Mouse (Mus musculus): ENCODE measurements around the gene Eef2k. TPM values are rescaled to one million over a fixed set of nuclear protein-coding genes. Genes with fewer than 3 reads are reported as not detected.

The Eef2k gene
- polyA plus RNA-seq, 1 experiment from 2014 or later: 34.3 TPM

GRCm38 (mm10) chr7:120869883-120870282 lies 27.3 kb downstream of the Eef2k start:
- 0 out of 2 replicates have a peak overlapping the region, but pooled peaks have one; percentile 9 for H3K27ac ChIP-seq (replicated peaks)

DNA sequence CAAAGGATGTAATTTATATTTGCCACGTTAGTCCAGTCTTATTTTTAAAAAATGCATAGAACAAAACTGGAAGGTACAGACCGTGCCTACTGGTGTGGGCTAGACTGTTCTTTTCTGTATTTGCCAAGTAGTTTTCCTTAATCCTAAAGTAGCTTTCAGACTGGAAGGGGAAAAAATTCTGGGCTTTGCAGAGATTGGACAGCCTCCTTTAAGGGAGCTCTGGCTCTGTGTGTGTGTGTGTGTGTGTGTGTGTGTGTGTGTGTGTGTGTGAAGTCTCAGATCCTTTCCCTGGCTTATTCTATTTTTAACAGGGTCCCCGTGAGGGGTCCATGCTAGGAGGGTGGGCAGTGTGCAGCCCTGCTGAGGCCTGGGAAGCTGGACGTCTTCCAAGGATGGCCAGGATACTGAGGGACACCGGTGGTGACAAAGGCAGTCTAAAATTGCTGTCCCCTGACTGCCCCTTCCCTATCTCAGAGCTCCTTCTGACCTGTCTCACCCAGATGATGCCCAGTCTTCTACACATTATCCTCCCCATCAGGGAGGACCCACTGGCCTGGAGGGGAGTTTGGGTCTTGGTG lies 27.9 kb downstream of the Eef2k start:
- H3K4me3 ChIP-seq: no peak overlapping the region
- 53% methylated on average over 5 of the region's 5 CpGs for WGBS

More at GRCm38 (mm10) chr7:120869883-120870282, 27.3 kb downstream of the Eef2k start:
- Histone ChIP-seq H3K4me2 (no peak overlapping the region), H3K4me3 (no peak overlapping the region), H3K4me1 (replicated peaks) (peaks cover 19% of the 10 kb centered on the region), H3K36me3 (no peaks in the 10 kb centered on the region), H3K9me3 (no peaks in the 10 kb centered on the region), H3K9ac (no peak overlapping the region), H3K27me3 (no peaks in the 10 kb centered on the region)
- 45% methylated on average over 5 of the region's 5 CpGs for WGBS
- no peak for ATAC-seq (ENCODE audit: low FRiP score, low read depth)

DNA sequence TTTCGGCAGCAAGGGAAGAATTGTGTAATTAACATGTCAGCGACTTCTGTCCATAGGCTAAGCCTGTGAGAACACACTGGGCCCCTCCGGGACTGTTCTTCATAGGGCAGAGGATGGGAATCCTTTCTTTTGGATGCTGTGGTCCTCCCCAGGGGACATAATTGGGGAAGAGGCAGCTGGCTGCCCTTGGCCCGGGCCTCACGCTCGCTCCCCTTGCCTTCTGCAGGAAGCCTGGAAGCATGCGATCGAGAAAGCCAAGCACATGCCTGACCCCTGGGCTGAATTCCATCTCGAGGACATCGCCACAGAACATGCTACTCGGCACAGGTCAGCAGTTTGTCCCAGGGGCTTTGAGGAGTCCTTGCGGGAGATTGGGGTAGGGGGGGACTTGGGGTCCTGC lies 30.5 kb downstream of the Eef2k start:
- Histone ChIP-seq H3K9me3 (no peaks in the 10 kb centered on the region), H3K9ac (no peak overlapping the region), H3K27ac (replicated peaks) (no peak overlapping the region), H3K4me3 (no peak overlapping the region), H3K36me3 (no peaks in the 10 kb centered on the region), H3K27me3 (no peaks in the 10 kb centered on the region), H3K4me2 (no peak overlapping the region), H3K4me1 (replicated peaks) (0 out of 2 replicates have a peak, but pooled peaks cover 3% of the 10 kb centered on the region)
- ATAC-seq (ENCODE audit: low FRiP score, low read depth): no peak
- WGBS: 71% methylated on average over 12 of the region's 12 CpGs

More for the DNA sequence above, 27.9 kb downstream of the Eef2k start:
- no peak for ATAC-seq (ENCODE audit: low FRiP score, low read depth)
- Histone ChIP-seq H3K9me3 (no peaks in the 10 kb centered on the region), H3K4me2 (no peak overlapping the region), H3K4me1 (replicated peaks) (peaks cover 12% of the 10 kb centered on the region), H3K27ac (replicated peaks) (no peak overlapping the region), H3K9ac (no peak overlapping the region), H3K27me3 (no peaks in the 10 kb centered on the region), H3K36me3 (no peaks in the 10 kb centered on the region)

GRCm38 (mm10) chr7:120874021-120874420 lies 31.4 kb downstream of the Eef2k start:
- ATAC-seq (ENCODE audit: low FRiP score, low read depth): no peak
- WGBS: 89% methylated on average over 3 of the region's 3 CpGs

DNA sequence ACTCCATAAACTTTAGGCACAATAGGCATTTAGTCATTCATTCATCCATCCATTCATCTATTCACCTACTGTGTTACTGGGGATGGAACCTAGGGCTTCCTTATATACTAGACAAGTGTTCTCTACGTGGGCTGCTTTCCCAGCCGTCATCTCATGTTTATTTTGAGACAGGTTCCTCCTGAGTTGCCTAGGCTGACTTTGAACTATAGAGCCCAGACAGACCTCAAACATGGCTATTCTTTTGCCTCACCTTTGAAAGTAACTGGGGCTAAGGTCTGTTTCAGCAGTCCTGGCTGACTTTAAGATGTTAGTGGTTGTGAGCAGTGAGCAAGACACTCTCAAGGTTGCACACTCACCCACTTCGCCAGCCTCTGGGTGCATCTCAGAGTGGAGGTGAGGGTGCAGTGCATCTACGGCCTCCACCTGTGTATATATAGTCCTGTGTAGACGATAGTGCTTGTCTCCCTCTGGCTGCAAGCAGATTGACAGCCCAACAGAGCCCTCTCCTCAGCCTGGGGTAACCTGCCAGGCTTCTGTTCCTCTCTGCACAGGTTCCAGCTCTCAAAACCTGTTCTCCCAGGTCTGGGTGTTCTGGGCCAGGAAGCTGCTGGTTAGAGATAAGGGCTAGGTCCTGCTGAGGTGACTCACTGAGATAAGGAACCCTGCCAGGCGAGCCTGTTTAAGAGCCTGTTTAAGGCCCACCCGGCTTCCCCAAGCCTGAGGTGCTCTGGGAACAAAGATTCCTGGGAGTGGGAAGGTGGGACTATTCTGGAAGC lies 32.3 kb downstream of the Eef2k start:
- H3K4me1 ChIP-seq (replicated peaks): 0 out of 2 replicates have a peak, but pooled peaks cover 2% of the 10 kb centered on the region
- H3K27ac ChIP-seq (replicated peaks): no peak overlapping the region
- H3K4me2 ChIP-seq: no peak overlapping the region
- no peak for ATAC-seq (ENCODE audit: low FRiP score, low read depth)
- no peaks in the 10 kb centered on the region for H3K36me3 ChIP-seq
- H3K9ac ChIP-seq: no peak overlapping the region
- WGBS: 87% methylated on average over 7 of the region's 7 CpGs
- H3K9me3 ChIP-seq: no peaks in the 10 kb centered on the region
- no peaks in the 10 kb centered on the region for H3K27me3 ChIP-seq
- no peak overlapping the region for H3K4me3 ChIP-seq

More at GRCm38 (mm10) chr7:120874021-120874420, 31.4 kb downstream of the Eef2k start:
- Histone ChIP-seq H3K4me3 (no peak overlapping the region), H3K27ac (replicated peaks) (no peak overlapping the region), H3K4me2 (no peak overlapping the region), H3K4me1 (replicated peaks) (0 out of 2 replicates have a peak, but pooled peaks cover 3% of the 10 kb centered on the region), H3K9me3 (no peaks in the 10 kb centered on the region), H3K9ac (no peak overlapping the region), H3K27me3 (no peaks in the 10 kb centered on the region), H3K36me3 (no peaks in the 10 kb centered on the region)

DNA sequence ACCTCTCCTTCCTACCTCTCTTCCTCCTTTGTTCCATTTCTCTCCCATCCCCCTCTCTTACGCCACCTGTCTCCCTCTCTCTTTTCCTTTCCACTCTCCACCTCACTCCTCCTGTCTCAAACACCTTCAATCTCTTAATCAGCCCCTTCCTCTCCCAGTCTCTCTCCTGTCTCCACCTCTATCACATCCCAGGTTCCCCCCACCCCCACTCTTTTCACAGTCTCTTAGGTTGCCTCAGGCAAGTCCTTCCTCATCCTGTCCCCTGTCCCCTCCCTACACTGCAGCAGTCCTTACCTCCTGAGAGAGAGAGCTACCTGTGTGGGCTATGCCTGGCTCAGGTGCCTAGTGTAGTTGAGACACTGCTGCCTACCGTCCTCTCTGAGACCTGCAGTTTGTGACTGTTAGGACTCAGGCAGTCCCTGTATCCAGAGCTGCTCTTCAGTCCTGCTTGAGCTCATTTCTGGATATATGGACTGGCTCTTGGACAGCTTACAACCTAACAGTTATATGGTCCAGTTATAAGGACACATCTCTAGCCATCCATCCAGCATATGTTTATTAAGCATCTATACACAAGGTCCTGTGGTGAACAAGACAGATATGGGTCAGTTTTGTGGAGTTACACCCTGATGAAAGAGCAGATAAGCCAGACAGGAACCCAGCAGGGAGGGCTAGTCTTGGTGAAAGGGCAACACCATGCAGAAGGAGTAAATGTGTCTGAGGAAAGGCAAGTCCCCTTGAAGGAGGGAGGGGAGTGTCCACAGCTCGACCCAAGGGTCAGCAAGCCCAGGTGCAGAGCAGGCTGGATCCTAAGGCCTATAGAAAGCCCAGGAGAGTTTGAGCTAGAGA lies 33.1 kb downstream of the Eef2k start:
- Histone ChIP-seq H3K9ac (no peak overlapping the region), H3K4me2 (no peak overlapping the region), H3K4me1 (replicated peaks) (no peaks in the 10 kb centered on the region), H3K36me3 (peaks cover 5% of the 10 kb centered on the region), H3K27ac (replicated peaks) (no peak overlapping the region), H3K4me3 (no peak overlapping the region), H3K27me3 (no peaks in the 10 kb centered on the region), H3K9me3 (no peaks in the 10 kb centered on the region)
- no peak for ATAC-seq (ENCODE audit: low FRiP score, low read depth)
- 79% methylated on average over 3 of the region's 3 CpGs for WGBS

DNA sequence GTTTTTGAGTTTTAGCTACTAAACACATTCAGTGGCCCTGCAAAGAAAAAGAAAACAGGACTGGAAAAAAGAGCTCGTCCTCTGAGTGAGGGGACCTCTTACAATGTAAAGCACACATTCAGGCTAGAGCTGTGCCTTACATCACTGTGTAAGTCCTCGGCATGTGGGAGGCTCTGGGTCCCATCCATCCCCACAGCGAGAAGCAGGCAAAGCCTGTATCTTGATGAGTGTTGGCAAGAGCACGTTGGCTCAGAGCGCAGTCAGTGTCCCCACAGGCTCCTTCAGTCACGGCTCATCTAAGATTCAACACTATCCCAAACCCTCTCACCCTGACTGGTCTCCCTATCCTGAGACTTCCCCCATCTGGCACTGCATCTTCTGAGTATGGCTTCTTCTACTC lies 35.6 kb downstream of the Eef2k start:
- peaks cover 23% of the 10 kb centered on the region for H3K36me3 ChIP-seq
- no peaks in the 10 kb centered on the region for H3K9me3 ChIP-seq
- H3K27ac ChIP-seq (replicated peaks): no peak overlapping the region
- H3K9ac ChIP-seq: no peak overlapping the region
- 59% methylated on average over 6 of the region's 6 CpGs for WGBS
- H3K4me3 ChIP-seq: no peak overlapping the region
- no peak for ATAC-seq (ENCODE audit: low FRiP score, low read depth)
- no peak overlapping the region for H3K4me2 ChIP-seq
- no peaks in the 10 kb centered on the region for H3K27me3 ChIP-seq
- no peaks in the 10 kb centered on the region for H3K4me1 ChIP-seq (replicated peaks)

GRCm38 (mm10) chr7:120879972-120880371 lies 37.3 kb downstream of the Eef2k start:
- no peak overlapping the region for H3K27ac ChIP-seq (replicated peaks)
- no peak overlapping the region for H3K4me2 ChIP-seq
- no peaks in the 10 kb centered on the region for H3K4me1 ChIP-seq (replicated peaks)
- WGBS: 94% methylated on average over 3 of the region's 3 CpGs
- H3K9ac ChIP-seq: no peak overlapping the region
- no peaks in the 10 kb centered on the region for H3K9me3 ChIP-seq
- ATAC-seq (ENCODE audit: low FRiP score, low read depth): peak; percentile 21; the same call in 1 of the 2 replicates
- H3K27me3 ChIP-seq: no peaks in the 10 kb centered on the region
- no peak overlapping the region for H3K4me3 ChIP-seq
- H3K36me3 ChIP-seq: peaks cover 39% of the 10 kb centered on the region

GRCm38 (mm10) chr7:120880770-120881169 lies 38.1 kb downstream of the Eef2k start:
- Histone ChIP-seq H3K9ac (no peak overlapping the region), H3K27me3 (no peaks in the 10 kb centered on the region), H3K4me2 (no peak overlapping the region), H3K27ac (replicated peaks) (no peak overlapping the region), H3K4me1 (replicated peaks) (no peaks in the 10 kb centered on the region), H3K36me3 (peaks cover 45% of the 10 kb centered on the region), H3K4me3 (no peak overlapping the region), H3K9me3 (no peaks in the 10 kb centered on the region)
- WGBS: 98% methylated on average over 4 of the region's 4 CpGs
- no peak for ATAC-seq (ENCODE audit: low FRiP score, low read depth)

DNA sequence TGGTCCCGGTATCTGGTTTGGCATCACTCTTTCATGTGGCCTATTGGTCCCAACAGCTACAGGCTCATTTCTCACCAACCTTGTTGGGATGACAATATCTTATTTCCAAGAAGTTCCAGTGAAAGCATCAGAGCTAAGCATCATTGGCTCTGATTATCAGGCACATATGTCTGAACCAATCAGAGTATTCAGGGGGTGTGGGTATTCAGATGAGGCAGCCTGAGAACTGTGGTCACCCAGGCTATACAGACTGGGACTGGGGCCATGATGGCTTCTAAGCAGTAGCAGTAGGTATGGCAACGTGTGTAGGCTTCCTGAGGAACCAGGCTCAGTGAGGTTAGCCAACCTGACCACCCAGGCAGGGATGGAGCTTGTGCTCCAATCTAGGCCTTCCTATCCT lies 38.8 kb downstream of the Eef2k start:
- H3K27me3 ChIP-seq: no peaks in the 10 kb centered on the region
- 62% methylated on average over 2 of the region's 2 CpGs for WGBS
- no peak overlapping the region for H3K4me2 ChIP-seq
- peaks cover 52% of the 10 kb centered on the region for H3K36me3 ChIP-seq
- H3K4me3 ChIP-seq: no peak overlapping the region
- no peak overlapping the region for H3K27ac ChIP-seq (replicated peaks)
- no peak overlapping the region for H3K9ac ChIP-seq
- no peaks in the 10 kb centered on the region for H3K4me1 ChIP-seq (replicated peaks)
- H3K9me3 ChIP-seq: no peaks in the 10 kb centered on the region
- no peak for ATAC-seq (ENCODE audit: low FRiP score, low read depth)

DNA sequence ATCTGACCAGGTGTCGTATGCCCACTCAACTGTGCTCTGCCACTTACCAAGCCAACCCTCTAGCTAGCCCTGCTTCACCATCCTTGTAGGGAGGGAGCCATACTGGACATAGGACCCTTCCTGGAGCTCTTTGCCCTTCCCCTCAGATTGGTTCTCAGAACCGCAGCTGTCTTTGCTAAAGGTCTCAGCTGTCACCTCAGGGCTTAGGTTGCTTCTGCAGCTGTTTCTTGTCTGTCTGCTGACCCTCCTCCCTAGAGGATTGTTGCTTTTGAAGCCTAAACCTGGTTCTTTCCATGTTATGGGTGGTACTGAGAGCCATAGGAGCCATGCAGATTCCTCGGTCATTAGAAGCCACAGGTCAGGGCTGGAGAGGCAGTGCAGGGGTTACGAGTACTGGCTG lies 40.0 kb downstream of the Eef2k start:
- 86% methylated on average over 4 of the region's 4 CpGs for WGBS
- Histone ChIP-seq H3K4me3 (no peak overlapping the region), H3K27me3 (no peaks in the 10 kb centered on the region), H3K9ac (no peak overlapping the region), H3K9me3 (no peaks in the 10 kb centered on the region), H3K27ac (replicated peaks) (no peak overlapping the region), H3K4me1 (replicated peaks) (no peaks in the 10 kb centered on the region), H3K4me2 (no peak overlapping the region), H3K36me3 (peaks cover 64% of the 10 kb centered on the region)
- ATAC-seq (ENCODE audit: low FRiP score, low read depth): no peak
